Mouse (Mus musculus): ENCODE measurements around the gene Hist1h2ag. TPM values are rescaled to one million over a fixed set of nuclear protein-coding genes. Genes with fewer than 3 reads are reported as not detected.

The Hist1h2ag gene
- polyA plus RNA-seq, 2 experiments, result 54.6 to 56.7 TPM

GRCm38 (mm10) chr13:22021581-22021980, 21.2 kb downstream of the Hist1h2ag start:
- Histone ChIP-seq H3K9me3 (ENCODE audit: control insufficient read depth, low read length) (no peaks in the 10 kb centered on the region), H3K36me3 (ENCODE audit: control insufficient read depth, insufficient read depth, low read length) (no peaks in the 10 kb centered on the region), H3K9ac (ENCODE audit: low read depth, low read length, severe bottlenecking) (peak overlapping the region; percentile 5), H3K27ac (replicated peaks; ENCODE audit: low read depth, low read length) (no peak overlapping the region), H3K27me3 (ENCODE audit: control insufficient read depth, insufficient read depth, low read length) (peaks cover 17% of the 10 kb centered on the region), H3K4me1 (ENCODE audit: control insufficient read depth, insufficient read depth, low read length) (no peaks in the 10 kb centered on the region), H3K4me2 (replicated peaks; ENCODE audit: low read depth, low read length, severe bottlenecking) (peak overlapping the region; percentile 62), H3K4me3 (replicated peaks; ENCODE audit: low read length) (peak overlapping the region; percentile 42)
- ATAC-seq (ENCODE audit: low FRiP score, low read depth), result no peak
- DNase-seq (ENCODE audit: low spot score), result no peak
- TF ChIP-seq POLR2A (IDR thresholded peaks at IDR 0.05; ENCODE audit: borderline replicate concordance, extremely low read depth, insufficient read depth, insufficient read length), result no peak
- WGBS, result 3% methylated on average over 11 of the region's 11 CpGs

- WGBS, result under 1% methylated on average over 8 of the region's 8 CpGs
- no peaks in the 10 kb centered on the region for H3K9me3 ChIP-seq (ENCODE audit: control insufficient read depth, low read length)
- DNase-seq (ENCODE audit: low spot score) (peak; percentile 74), ATAC-seq (ENCODE audit: low FRiP score, low read depth) (peak; percentile 70)
- H3K27ac ChIP-seq (replicated peaks; ENCODE audit: low read depth, low read length), result no peak overlapping the region
- H3K9ac ChIP-seq (ENCODE audit: low read depth, low read length, severe bottlenecking), result no peak overlapping the region; the same call in 1 of the 2 replicates
- peaks cover 22% of the 10 kb centered on the region for H3K27me3 ChIP-seq (ENCODE audit: control insufficient read depth, insufficient read depth, low read length)
- peak overlapping the region; percentile 62 for H3K4me2 ChIP-seq (replicated peaks; ENCODE audit: low read depth, low read length, severe bottlenecking)
- no peaks in the 10 kb centered on the region for H3K4me1 ChIP-seq (ENCODE audit: control insufficient read depth, insufficient read depth, low read length)
- H3K36me3 ChIP-seq (ENCODE audit: control insufficient read depth, insufficient read depth, low read length), result no peaks in the 10 kb centered on the region
- H3K4me3 ChIP-seq (replicated peaks; ENCODE audit: low read length), result peak overlapping the region; percentile 42
- TF ChIP-seq POLR2A (IDR thresholded peaks at IDR 0.05; ENCODE audit: borderline replicate concordance, extremely low read depth, insufficient read depth, insufficient read length), result no peak
These were observed 21.8 kb downstream of the Hist1h2ag start for GRCm38 (mm10) chr13:22020901-22021339.

GRCm38 (mm10) chr13:22019934-22020835, 22.6 kb downstream of the Hist1h2ag start:
- Histone ChIP-seq H3K4me2 (replicated peaks; ENCODE audit: low read depth, low read length, severe bottlenecking) (peak overlapping the region; percentile 62), H3K27me3 (ENCODE audit: control insufficient read depth, insufficient read depth, low read length) (peaks cover 27% of the 10 kb centered on the region), H3K36me3 (ENCODE audit: control insufficient read depth, insufficient read depth, low read length) (no peaks in the 10 kb centered on the region), H3K4me3 (replicated peaks; ENCODE audit: low read length) (peak overlapping the region; percentile 42), H3K4me1 (ENCODE audit: control insufficient read depth, insufficient read depth, low read length) (no peaks in the 10 kb centered on the region), H3K9ac (ENCODE audit: low read depth, low read length, severe bottlenecking) (0 out of 2 replicates have a peak overlapping the region, but pooled peaks have one; percentile 17), H3K27ac (replicated peaks; ENCODE audit: low read depth, low read length) (no peak overlapping the region), H3K9me3 (ENCODE audit: control insufficient read depth, low read length) (no peaks in the 10 kb centered on the region)
- WGBS, result under 1% methylated on average over 44 of the region's 44 CpGs
- no peak for DNase-seq (ENCODE audit: low spot score)
- TF ChIP-seq POLR2A (IDR thresholded peaks at IDR 0.05; ENCODE audit: borderline replicate concordance, extremely low read depth, insufficient read depth, insufficient read length), result no peak
- 0 out of 2 replicates have a peak, but pooled peaks have one; percentile 25 for ATAC-seq (ENCODE audit: low FRiP score, low read depth)

GRCm38 (mm10) chr13:22015479-22016450, 27.0 kb downstream of the Hist1h2ag start:
- peaks cover 62% of the 10 kb centered on the region for H3K27me3 ChIP-seq (ENCODE audit: control insufficient read depth, insufficient read depth, low read length)
- no peak for TF ChIP-seq POLR2A (IDR thresholded peaks at IDR 0.05; ENCODE audit: borderline replicate concordance, extremely low read depth, insufficient read depth, insufficient read length)
- H3K4me1 ChIP-seq (ENCODE audit: control insufficient read depth, insufficient read depth, low read length), result no peaks in the 10 kb centered on the region
- H3K4me3 ChIP-seq (replicated peaks; ENCODE audit: low read length), result no peak overlapping the region
- H3K27ac ChIP-seq (replicated peaks; ENCODE audit: low read depth, low read length), result no peak overlapping the region
- no peaks in the 10 kb centered on the region for H3K9me3 ChIP-seq (ENCODE audit: control insufficient read depth, low read length)
- H3K4me2 ChIP-seq (replicated peaks; ENCODE audit: low read depth, low read length, severe bottlenecking), result no peak overlapping the region
- WGBS, result 18% methylated on average over 27 of the region's 27 CpGs
- DNase-seq (ENCODE audit: low spot score) (peak; percentile 75), ATAC-seq (ENCODE audit: low FRiP score, low read depth) (peak; percentile 78)
- H3K9ac ChIP-seq (ENCODE audit: low read depth, low read length, severe bottlenecking), result no peak overlapping the region
- H3K36me3 ChIP-seq (ENCODE audit: control insufficient read depth, insufficient read depth, low read length), result no peaks in the 10 kb centered on the region

Measured in limb, embryonic 14.5 days (tissue).